Mouse (Mus musculus): Measurements from ENCODE around the gene Casd1. TPM values are rescaled to one million over a fixed set of nuclear protein-coding genes. Genes with fewer than 3 reads are reported as not detected.

Gene Casd1
- polyA plus RNA-seq, 1 experiment = 15.1 TPM

GRCm38 (mm10) chr6:4690438-4690837, 89.8 kb downstream of the Casd1 start:
- TF ChIP-seq POLR2A (IDR thresholded peaks at IDR 0.05; ENCODE audit: insufficient read depth, low read length) (no peak), CTCF (IDR thresholded peaks at IDR 0.05; ENCODE audit: low read depth, low read length) (no peak), EP300 (IDR thresholded peaks at IDR 0.05; ENCODE audit: insufficient read depth, low read depth, low read length) (no peak)
- Histone ChIP-seq H3K4me3 (ENCODE audit: low read depth, low read length) (no peak overlapping the region), H3K27me3 (ENCODE audit: control insufficient read depth, insufficient read depth, low read length, poor library complexity, severe bottlenecking) (no peaks in the 10 kb centered on the region), H3K9me3 (replicated peaks; ENCODE audit: control insufficient read depth, insufficient read depth, low read length, poor library complexity, severe bottlenecking) (no peaks in the 10 kb centered on the region), H3K36me3 (ENCODE audit: control insufficient read depth, insufficient read depth, low read length, poor library complexity, severe bottlenecking) (no peaks in the 10 kb centered on the region), H3K27ac (ENCODE audit: insufficient read depth, low read length) (no peak overlapping the region), H3K4me1 (ENCODE audit: control insufficient read depth, insufficient read depth, low read length) (no peaks in the 10 kb centered on the region), H3K9ac (ENCODE audit: low read depth, poor library complexity, severe bottlenecking) (no peak overlapping the region)

Other genes with a start within 250 kb of the Casd1 start
- 11.5 and 12.2 TPM in 2 replicates for gene Col1a2, start 96.0 kb upstream of the Casd1 start, polyA plus RNA-seq (2011; ENCODE audit: insufficient read depth, insufficient read length, low read depth, missing spikeins)
- 27.2 and 35.6 TPM in 2 replicates for gene Sgce, start 146.4 kb downstream of the Casd1 start, polyA plus RNA-seq (2011; ENCODE audit: insufficient read depth, insufficient read length, low read depth, missing spikeins)
- gene Peg10, start 146.5 kb downstream of the Casd1 start, polyA plus RNA-seq (2011; ENCODE audit: insufficient read depth, insufficient read length, low read depth, missing spikeins) = 435 and 458 TPM in 2 replicates